Mouse (Mus musculus) midbrain, embryonic 14.5 days (tissue): ENCODE results near the gene Cftr. TPM values are rescaled to one million over a fixed set of nuclear protein-coding genes. Genes with fewer than 3 reads are reported as not detected.

ENCODE experiments used
- ATAC-seq: fragments of 200-750 bp; cut with Nextera tagmentation; 2 replicates; pipeline ENCODE4 v1.8.0; 2017; ENCODE audit warnings: moderate number of reproducible peaks, moderate library complexity; ENCODE audit not compliant: low FRiP score, low TSS enrichment
- DNase-seq: peaks from one replicate; pipeline ENCODE4 v3.0.0-alpha.2; 2015
- H3K27ac ChIP-seq: fragments of 300-500 bp; sonication (generic); replicated peaks from 2 replicates; pipeline ENCODE4 v1.5.1; 2014; ENCODE audit warnings: mild to moderate bottlenecking, low read depth, low read length, moderate library complexity
- H3K27me3 ChIP-seq: fragments of 300-500 bp; sonication (generic); 2 replicates; pipeline ENCODE4 v1.6.1; 2014; ENCODE audit warnings: low read length, control low read depth, mixed read lengths; ENCODE audit not compliant: control insufficient read depth, insufficient read depth
- H3K36me3 ChIP-seq: fragments of 300-500 bp; sonication (generic); 2 replicates; pipeline ENCODE4 v1.6.1; 2014; ENCODE audit warnings: low read length, control low read depth; ENCODE audit not compliant: control insufficient read depth, insufficient read depth
- H3K4me1 ChIP-seq: fragments of 300-500 bp; sonication (generic); 2 replicates; pipeline ENCODE4 v1.6.1; 2014; ENCODE audit warnings: mild to moderate bottlenecking, antibody characterized with exemption, low read length, control low read depth; ENCODE audit not compliant: control insufficient read depth, insufficient read depth
- H3K4me2 ChIP-seq: fragments of 300-500 bp; sonication (generic); 2 replicates; pipeline ENCODE4 v1.6.1; 2014; ENCODE audit warnings: mild to moderate bottlenecking, low read length, moderate library complexity
- H3K4me3 ChIP-seq: fragments of 300-500 bp; sonication (generic); replicated peaks from 2 replicates; pipeline ENCODE4 v1.5.1; 2014; ENCODE audit warnings: low read depth, low read length
- H3K9ac ChIP-seq: fragments of 300-500 bp; sonication (generic); replicated peaks from 2 replicates; pipeline ENCODE4 v1.6.1; 2014; ENCODE audit warnings: mild to moderate bottlenecking, low read length, moderate library complexity
- H3K9me3 ChIP-seq: fragments of 300-500 bp; sonication (generic); 2 replicates; pipeline ENCODE4 v1.6.1; 2016; ENCODE audit warnings: low read length, control low read depth, mixed read lengths; ENCODE audit not compliant: control insufficient read depth
- WGBS: fragments of 180-500 bp; shearing (Covaris S2); extraction: QIAGEN DNeasy Blood & Tissue Kit; methylation state at CpG from one replicate; pipeline ENCODE4 v1.1.7; 2014; 5-methylcytosine and 5-hydroxymethylcytosine counted together
- polyA plus RNA-seq: library from polyadenylated mRNA; unstranded; fragments of >200 nt; fragmentation: Nextera tagmentation; extraction: Ambion mirVana; gene quantifications from 2 replicates; pipeline ENCODE4 v1.2.1, GENCODE M21; 2014

Cftr gene
- polyA plus RNA-seq, 1 experiment from 2014 or later, result 0.70 TPM

GRCm38 (mm10) chr6:18300781-18301180 lies 130.3 kb downstream of the Cftr start:
- no peak overlapping the region for H3K4me3 ChIP-seq
- no peaks in the 10 kb centered on the region for H3K27me3 ChIP-seq
- no peak for DNase-seq
- no peak overlapping the region for H3K27ac ChIP-seq
- H3K9me3 ChIP-seq, result no peaks in the 10 kb centered on the region
- no peaks in the 10 kb centered on the region for H3K36me3 ChIP-seq
- ATAC-seq, result no peak
- H3K9ac ChIP-seq, result no peak overlapping the region
- no peak overlapping the region for H3K4me2 ChIP-seq
- H3K4me1 ChIP-seq, result no peaks in the 10 kb centered on the region
- WGBS, result 78% methylated on average over 2 of the region's 2 CpGs

GRCm38 (mm10) chr6:18302105-18302504 lies 131.6 kb downstream of the Cftr start:
- no peak overlapping the region for H3K4me2 ChIP-seq
- no peak for DNase-seq
- H3K9me3 ChIP-seq, result no peaks in the 10 kb centered on the region
- no peak for ATAC-seq
- no peaks in the 10 kb centered on the region for H3K4me1 ChIP-seq
- no peak overlapping the region for H3K27ac ChIP-seq
- no peaks in the 10 kb centered on the region for H3K27me3 ChIP-seq
- 73% methylated on average over 5 of the region's 5 CpGs for WGBS
- no peaks in the 10 kb centered on the region for H3K36me3 ChIP-seq
- H3K4me3 ChIP-seq, result no peak overlapping the region
- no peak overlapping the region for H3K9ac ChIP-seq

- Histone ChIP-seq H3K4me3 (no peak overlapping the region), H3K4me1 (no peaks in the 10 kb centered on the region), H3K27me3 (no peaks in the 10 kb centered on the region), H3K9me3 (no peaks in the 10 kb centered on the region), H3K36me3 (no peaks in the 10 kb centered on the region), H3K27ac (no peak overlapping the region), H3K4me2 (no peak overlapping the region), H3K9ac (no peak overlapping the region)
- WGBS, result 69% methylated on average over 3 of the region's 3 CpGs
- ATAC-seq (no peak), DNase-seq (no peak)
Measured at GRCm38 (mm10) chr6:18303228-18303627, 132.7 kb downstream of the Cftr start.

- no peak overlapping the region for H3K27ac ChIP-seq
- no peaks in the 10 kb centered on the region for H3K36me3 ChIP-seq
- H3K27me3 ChIP-seq, result no peaks in the 10 kb centered on the region
- no peak overlapping the region for H3K4me2 ChIP-seq
- H3K9me3 ChIP-seq, result no peaks in the 10 kb centered on the region
- 93% methylated on average over 4 of the region's 4 CpGs for WGBS
- ATAC-seq (no peak), DNase-seq (no peak)
- no peaks in the 10 kb centered on the region for H3K4me1 ChIP-seq
- H3K4me3 ChIP-seq, result no peak overlapping the region
- no peak overlapping the region for H3K9ac ChIP-seq
Measured at GRCm38 (mm10) chr6:18305130-18305529, 134.6 kb downstream of the Cftr start.

- Histone ChIP-seq H3K4me1 (no peaks in the 10 kb centered on the region), H3K9me3 (no peaks in the 10 kb centered on the region), H3K9ac (no peak overlapping the region), H3K36me3 (no peaks in the 10 kb centered on the region), H3K27ac (no peak overlapping the region), H3K4me3 (no peak overlapping the region), H3K27me3 (no peaks in the 10 kb centered on the region), H3K4me2 (no peak overlapping the region)
- no peak for DNase-seq
- WGBS, result 19% methylated on average over 2 of the region's 2 CpGs
- no peak for ATAC-seq
Measured at GRCm38 (mm10) chr6:18310983-18311382, 140.5 kb downstream of the Cftr start.

- no peaks in the 10 kb centered on the region for H3K4me1 ChIP-seq
- no peaks in the 10 kb centered on the region for H3K36me3 ChIP-seq
- no peaks in the 10 kb centered on the region for H3K9me3 ChIP-seq
- 74% methylated on average over 3 of the region's 3 CpGs for WGBS
- H3K27me3 ChIP-seq, result no peaks in the 10 kb centered on the region
- H3K9ac ChIP-seq, result no peak overlapping the region
- DNase-seq, result no peak
- no peak overlapping the region for H3K4me2 ChIP-seq
- no peak for ATAC-seq
- no peak overlapping the region for H3K27ac ChIP-seq
- no peak overlapping the region for H3K4me3 ChIP-seq
Measured at GRCm38 (mm10) chr6:18314365-18314943, 144.0 kb downstream of the Cftr start.

GRCm38 (mm10) chr6:18322950-18323349 lies 152.5 kb downstream of the Cftr start:
- Histone ChIP-seq H3K27ac (no peak overlapping the region), H3K4me3 (no peak overlapping the region), H3K4me1 (no peaks in the 10 kb centered on the region), H3K4me2 (no peak overlapping the region), H3K36me3 (no peaks in the 10 kb centered on the region), H3K27me3 (no peaks in the 10 kb centered on the region), H3K9ac (no peak overlapping the region), H3K9me3 (no peaks in the 10 kb centered on the region)
- no peak for DNase-seq
- 89% methylated on average over 1 of the region's 1 CpGs for WGBS
- no peak for ATAC-seq

GRCm38 (mm10) chr6:18335393-18335792 lies 164.9 kb downstream of the Cftr start:
- ATAC-seq (no peak), DNase-seq (no peak)
- Histone ChIP-seq H3K4me3 (no peak overlapping the region), H3K36me3 (no peaks in the 10 kb centered on the region), H3K4me1 (no peaks in the 10 kb centered on the region), H3K9me3 (no peaks in the 10 kb centered on the region), H3K4me2 (no peak overlapping the region), H3K27me3 (no peaks in the 10 kb centered on the region), H3K9ac (no peak overlapping the region), H3K27ac (no peak overlapping the region)
- 84% methylated on average over 3 of the region's 3 CpGs for WGBS

GRCm38 (mm10) chr6:18338307-18338706 lies 167.8 kb downstream of the Cftr start:
- H3K36me3 ChIP-seq, result no peaks in the 10 kb centered on the region
- H3K4me1 ChIP-seq, result no peaks in the 10 kb centered on the region
- no peak overlapping the region for H3K4me2 ChIP-seq
- H3K9ac ChIP-seq, result no peak overlapping the region
- ATAC-seq, result no peak
- no peak overlapping the region for H3K27ac ChIP-seq
- H3K27me3 ChIP-seq, result no peaks in the 10 kb centered on the region
- H3K4me3 ChIP-seq, result no peak overlapping the region
- DNase-seq, result no peak
- no peaks in the 10 kb centered on the region for H3K9me3 ChIP-seq
